Mouse (Mus musculus): ENCODE data around the gene Tmem108. TPM values are rescaled to one million over a fixed set of nuclear protein-coding genes. Genes with fewer than 3 reads are reported as not detected.

Gene Tmem108
- polyA plus RNA-seq, 1 experiment from 2014 or later = 108 TPM

- no peaks in the 10 kb centered on the region for H3K36me3 ChIP-seq (ENCODE audit: control insufficient read depth, insufficient read depth, low read length)
- H3K9me3 ChIP-seq (replicated peaks; ENCODE audit: control insufficient read depth, low read length) = no peaks in the 10 kb centered on the region
- H3K4me3 ChIP-seq (ENCODE audit: low read depth, low read length) = no peak overlapping the region
- no peaks in the 10 kb centered on the region for H3K27me3 ChIP-seq (ENCODE audit: control insufficient read depth, insufficient read depth, low read length)
- H3K4me1 ChIP-seq (ENCODE audit: control insufficient read depth, insufficient read depth, low read length) = peaks cover 24% of the 10 kb centered on the region
- H3K9ac ChIP-seq (ENCODE audit: low read depth, low read length) = no peak overlapping the region
- 77% methylated on average over 4 of the region's 4 CpGs for WGBS (ENCODE audit: insufficient replicate concordance)
- H3K27ac ChIP-seq (ENCODE audit: low read depth, low read length) = no peak overlapping the region
- H3K4me2 ChIP-seq = no peak overlapping the region
- ATAC-seq (replicated peaks; ENCODE audit: insufficient number of reproducible peaks, low FRiP score, low TSS enrichment) = no peak
Measured at GRCm38 (mm10) chr9:103580186-103580585, 181.5 kb downstream of the Tmem108 start.

GRCm38 (mm10) chr9:103579411-103580026, 182.1 kb downstream of the Tmem108 start:
- no peak overlapping the region for H3K9ac ChIP-seq (ENCODE audit: low read depth, low read length)
- no peak overlapping the region for H3K4me2 ChIP-seq
- H3K4me3 ChIP-seq (ENCODE audit: low read depth, low read length) = no peak overlapping the region
- WGBS (ENCODE audit: insufficient replicate concordance) = 67% methylated on average over 9 of the region's 9 CpGs
- no peaks in the 10 kb centered on the region for H3K9me3 ChIP-seq (replicated peaks; ENCODE audit: control insufficient read depth, low read length)
- no peaks in the 10 kb centered on the region for H3K27me3 ChIP-seq (ENCODE audit: control insufficient read depth, insufficient read depth, low read length)
- ATAC-seq (replicated peaks; ENCODE audit: insufficient number of reproducible peaks, low FRiP score, low TSS enrichment) = no peak
- H3K27ac ChIP-seq (ENCODE audit: low read depth, low read length) = peak overlapping the region; percentile 65
- peaks cover 29% of the 10 kb centered on the region for H3K4me1 ChIP-seq (ENCODE audit: control insufficient read depth, insufficient read depth, low read length)
- H3K36me3 ChIP-seq (ENCODE audit: control insufficient read depth, insufficient read depth, low read length) = no peaks in the 10 kb centered on the region

GRCm38 (mm10) chr9:103577731-103578130, 183.9 kb downstream of the Tmem108 start:
- Histone ChIP-seq H3K4me1 (ENCODE audit: control insufficient read depth, insufficient read depth, low read length) (peaks cover 28% of the 10 kb centered on the region), H3K27me3 (ENCODE audit: control insufficient read depth, insufficient read depth, low read length) (no peaks in the 10 kb centered on the region), H3K4me2 (no peak overlapping the region), H3K27ac (ENCODE audit: low read depth, low read length) (no peak overlapping the region), H3K4me3 (ENCODE audit: low read depth, low read length) (no peak overlapping the region), H3K36me3 (ENCODE audit: control insufficient read depth, insufficient read depth, low read length) (no peaks in the 10 kb centered on the region), H3K9me3 (replicated peaks; ENCODE audit: control insufficient read depth, low read length) (no peaks in the 10 kb centered on the region), H3K9ac (ENCODE audit: low read depth, low read length) (no peak overlapping the region)
- no peak for ATAC-seq (replicated peaks; ENCODE audit: insufficient number of reproducible peaks, low FRiP score, low TSS enrichment)
- WGBS (ENCODE audit: insufficient replicate concordance) = 71% methylated on average over 4 of the region's 4 CpGs

DNA sequence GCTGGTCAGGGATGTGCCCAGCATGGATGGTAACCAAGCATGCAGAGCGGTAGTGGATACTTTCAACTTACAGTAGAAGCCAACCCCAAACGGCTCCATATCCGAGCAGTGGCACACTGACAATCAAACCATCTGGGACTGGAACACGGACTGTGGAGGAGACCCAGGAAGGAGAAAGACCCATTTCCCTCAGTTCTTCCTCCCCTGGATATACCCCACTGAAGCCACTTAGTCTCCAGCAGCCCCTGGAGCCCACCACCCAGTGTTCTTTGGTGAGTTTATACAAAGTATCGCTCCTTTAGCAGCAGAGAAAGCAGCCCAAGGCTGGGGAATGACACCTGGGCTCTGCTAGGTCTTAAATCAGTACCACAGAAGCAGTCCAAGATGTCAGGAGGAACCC, 184.5 kb downstream of the Tmem108 start:
- H3K4me3 ChIP-seq (ENCODE audit: low read depth, low read length) = no peak overlapping the region
- no peak overlapping the region for H3K27ac ChIP-seq (ENCODE audit: low read depth, low read length)
- H3K27me3 ChIP-seq (ENCODE audit: control insufficient read depth, insufficient read depth, low read length) = no peaks in the 10 kb centered on the region
- no peaks in the 10 kb centered on the region for H3K9me3 ChIP-seq (replicated peaks; ENCODE audit: control insufficient read depth, low read length)
- peaks cover 25% of the 10 kb centered on the region for H3K4me1 ChIP-seq (ENCODE audit: control insufficient read depth, insufficient read depth, low read length)
- H3K36me3 ChIP-seq (ENCODE audit: control insufficient read depth, insufficient read depth, low read length) = no peaks in the 10 kb centered on the region
- WGBS (ENCODE audit: insufficient replicate concordance) = 89% methylated on average over 5 of the region's 5 CpGs
- H3K4me2 ChIP-seq = no peak overlapping the region
- no peak for ATAC-seq (replicated peaks; ENCODE audit: insufficient number of reproducible peaks, low FRiP score, low TSS enrichment)
- no peak overlapping the region for H3K9ac ChIP-seq (ENCODE audit: low read depth, low read length)

DNA sequence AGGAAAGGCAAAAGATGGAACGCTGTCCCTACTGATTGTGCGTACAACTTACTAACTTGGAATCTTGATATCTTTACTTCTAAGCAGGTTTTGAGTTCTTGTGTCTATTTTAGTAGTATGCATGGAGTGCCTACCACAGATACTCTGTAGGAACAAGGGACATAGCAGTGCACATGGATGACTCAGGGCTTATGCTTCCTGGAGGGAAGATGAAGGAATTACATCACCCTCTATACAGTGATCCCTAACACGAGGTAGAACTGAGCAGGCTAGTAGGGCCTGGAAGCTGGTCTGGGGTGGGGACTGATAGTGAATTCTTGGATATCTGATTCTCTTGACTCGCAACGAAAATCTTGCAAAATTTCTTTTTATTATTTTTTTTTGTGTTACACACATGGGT, 185.7 kb downstream of the Tmem108 start:
- H3K4me1 ChIP-seq (ENCODE audit: control insufficient read depth, insufficient read depth, low read length) = peaks cover 25% of the 10 kb centered on the region

DNA sequence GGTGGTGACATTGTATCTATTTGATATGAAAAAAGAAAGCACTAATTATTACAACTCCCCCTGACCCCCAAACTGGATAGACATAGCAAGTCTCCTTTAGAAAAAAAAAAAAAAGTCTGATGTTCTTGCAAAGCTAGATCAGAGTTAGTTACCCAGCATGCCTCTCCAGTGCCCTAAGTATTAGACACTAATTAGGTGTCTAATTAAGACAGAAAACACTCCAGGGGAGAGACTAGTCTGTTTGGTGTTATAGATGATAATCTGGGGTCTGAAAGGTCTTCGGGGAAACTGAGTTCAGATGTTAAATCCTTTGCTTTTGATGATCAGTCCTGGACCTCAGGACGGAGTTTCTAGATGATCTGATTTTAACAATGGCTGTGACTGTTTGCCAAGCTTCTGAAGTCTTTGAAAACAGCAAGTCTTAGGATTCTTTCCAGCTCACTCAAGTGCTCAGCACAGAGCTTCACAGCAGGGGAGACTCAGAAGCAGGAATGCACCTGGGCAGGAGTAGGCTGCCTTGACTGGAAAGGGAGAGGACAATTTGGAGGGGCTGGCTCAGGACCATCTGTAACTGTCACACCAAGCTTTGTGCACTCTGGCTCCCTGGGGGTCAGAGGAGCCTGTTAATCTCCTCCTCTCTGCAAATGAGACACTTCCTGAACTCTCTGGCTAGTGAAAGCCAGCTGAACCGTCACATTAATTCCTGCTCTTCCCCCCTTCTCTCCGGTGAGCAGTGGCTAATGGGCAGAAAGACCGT, 187.5 kb downstream of the Tmem108 start:
- Histone ChIP-seq H3K27ac (ENCODE audit: low read depth, low read length) (no peak overlapping the region), H3K27me3 (ENCODE audit: control insufficient read depth, insufficient read depth, low read length) (no peaks in the 10 kb centered on the region), H3K4me3 (ENCODE audit: low read depth, low read length) (no peak overlapping the region), H3K9ac (ENCODE audit: low read depth, low read length) (no peak overlapping the region; the same call in 1 of the 2 replicates), H3K36me3 (ENCODE audit: control insufficient read depth, insufficient read depth, low read length) (peaks cover 2% of the 10 kb centered on the region; the same call in 1 of the 2 replicates), H3K4me2 (no peak overlapping the region), H3K4me1 (ENCODE audit: control insufficient read depth, insufficient read depth, low read length) (peaks cover 23% of the 10 kb centered on the region), H3K9me3 (replicated peaks; ENCODE audit: control insufficient read depth, low read length) (no peaks in the 10 kb centered on the region)
- WGBS (ENCODE audit: insufficient replicate concordance) = 18% methylated on average over 5 of the region's 5 CpGs
- no peak for ATAC-seq (replicated peaks; ENCODE audit: insufficient number of reproducible peaks, low FRiP score, low TSS enrichment)

More for the DNA sequence above, 185.7 kb downstream of the Tmem108 start:
- ATAC-seq (replicated peaks; ENCODE audit: insufficient number of reproducible peaks, low FRiP score, low TSS enrichment) = no peak
- Histone ChIP-seq H3K9ac (ENCODE audit: low read depth, low read length) (no peak overlapping the region), H3K36me3 (ENCODE audit: control insufficient read depth, insufficient read depth, low read length) (peaks cover 2% of the 10 kb centered on the region; the same call in 1 of the 2 replicates), H3K4me2 (no peak overlapping the region), H3K27ac (ENCODE audit: low read depth, low read length) (no peak overlapping the region), H3K4me3 (ENCODE audit: low read depth, low read length) (no peak overlapping the region), H3K27me3 (ENCODE audit: control insufficient read depth, insufficient read depth, low read length) (no peaks in the 10 kb centered on the region), H3K9me3 (replicated peaks; ENCODE audit: control insufficient read depth, low read length) (no peaks in the 10 kb centered on the region)
- 79% methylated on average over 5 of the region's 5 CpGs for WGBS (ENCODE audit: insufficient replicate concordance)

GRCm38 (mm10) chr9:103570158-103570741, 191.4 kb downstream of the Tmem108 start:
- H3K36me3 ChIP-seq (ENCODE audit: control insufficient read depth, insufficient read depth, low read length) = peaks cover 2% of the 10 kb centered on the region; the same call in 1 of the 2 replicates
- H3K27ac ChIP-seq (ENCODE audit: low read depth, low read length) = no peak overlapping the region
- no peaks in the 10 kb centered on the region for H3K27me3 ChIP-seq (ENCODE audit: control insufficient read depth, insufficient read depth, low read length)
- H3K9me3 ChIP-seq (replicated peaks; ENCODE audit: control insufficient read depth, low read length) = no peaks in the 10 kb centered on the region
- no peak overlapping the region for H3K4me3 ChIP-seq (ENCODE audit: low read depth, low read length)
- peaks cover 19% of the 10 kb centered on the region for H3K4me1 ChIP-seq (ENCODE audit: control insufficient read depth, insufficient read depth, low read length)
- no peak for ATAC-seq (replicated peaks; ENCODE audit: insufficient number of reproducible peaks, low FRiP score, low TSS enrichment)
- H3K9ac ChIP-seq (ENCODE audit: low read depth, low read length) = no peak overlapping the region
- WGBS (ENCODE audit: insufficient replicate concordance) = 75% methylated on average over 14 of the region's 14 CpGs
- no peak overlapping the region for H3K4me2 ChIP-seq

DNA sequence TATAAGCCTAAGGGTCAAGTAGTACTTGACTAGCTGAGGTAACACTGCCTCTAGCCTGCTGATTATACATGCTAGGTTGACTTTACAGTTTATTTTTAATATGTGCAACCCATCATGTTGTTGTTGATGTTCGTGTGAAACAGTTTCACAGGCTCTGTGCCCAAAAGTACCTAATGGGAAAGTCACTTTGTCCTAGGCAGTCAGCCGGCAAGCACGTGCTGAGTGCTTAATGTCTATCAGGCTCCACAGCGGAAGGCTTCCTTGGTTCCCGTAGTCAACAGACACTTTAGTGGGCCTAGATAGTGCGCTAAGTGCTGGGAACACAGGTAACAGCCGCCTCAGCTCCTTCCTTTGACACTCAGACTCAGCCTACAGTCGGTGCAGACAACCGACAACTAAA, 192.7 kb downstream of the Tmem108 start:
- peak overlapping the region; percentile 35; the same call in 1 of the 2 replicates for H3K27ac ChIP-seq (ENCODE audit: low read depth, low read length)
- ATAC-seq (replicated peaks; ENCODE audit: insufficient number of reproducible peaks, low FRiP score, low TSS enrichment) = no peak
- WGBS (ENCODE audit: insufficient replicate concordance) = 57% methylated on average over 9 of the region's 9 CpGs

More for the DNA sequence above, 192.7 kb downstream of the Tmem108 start:
- Histone ChIP-seq H3K4me1 (ENCODE audit: control insufficient read depth, insufficient read depth, low read length) (peaks cover 8% of the 10 kb centered on the region), H3K36me3 (ENCODE audit: control insufficient read depth, insufficient read depth, low read length) (peaks cover 2% of the 10 kb centered on the region; the same call in 1 of the 2 replicates), H3K4me2 (no peak overlapping the region), H3K9me3 (replicated peaks; ENCODE audit: control insufficient read depth, low read length) (no peaks in the 10 kb centered on the region), H3K4me3 (ENCODE audit: low read depth, low read length) (no peak overlapping the region), H3K9ac (ENCODE audit: low read depth, low read length) (no peak overlapping the region), H3K27me3 (ENCODE audit: control insufficient read depth, insufficient read depth, low read length) (no peaks in the 10 kb centered on the region)

Measured in heart, embryonic 11.5 days (tissue).